Mouse (Mus musculus) kidney, postnatal 4 days (tissue): ENCODE measurements around the gene St6galnac3.
A peak's percentile ranks its signal among the peaks of the same experiment; 100 is the strongest.

ENCODE experiments used
- DNase-seq, 2 experiments: peaks; one replicate each; pipeline ENCODE4 v3.0.0; 2021; ENCODE audit warnings: mixed read lengths in 2 of 2

St6galnac3 gene

DNA sequence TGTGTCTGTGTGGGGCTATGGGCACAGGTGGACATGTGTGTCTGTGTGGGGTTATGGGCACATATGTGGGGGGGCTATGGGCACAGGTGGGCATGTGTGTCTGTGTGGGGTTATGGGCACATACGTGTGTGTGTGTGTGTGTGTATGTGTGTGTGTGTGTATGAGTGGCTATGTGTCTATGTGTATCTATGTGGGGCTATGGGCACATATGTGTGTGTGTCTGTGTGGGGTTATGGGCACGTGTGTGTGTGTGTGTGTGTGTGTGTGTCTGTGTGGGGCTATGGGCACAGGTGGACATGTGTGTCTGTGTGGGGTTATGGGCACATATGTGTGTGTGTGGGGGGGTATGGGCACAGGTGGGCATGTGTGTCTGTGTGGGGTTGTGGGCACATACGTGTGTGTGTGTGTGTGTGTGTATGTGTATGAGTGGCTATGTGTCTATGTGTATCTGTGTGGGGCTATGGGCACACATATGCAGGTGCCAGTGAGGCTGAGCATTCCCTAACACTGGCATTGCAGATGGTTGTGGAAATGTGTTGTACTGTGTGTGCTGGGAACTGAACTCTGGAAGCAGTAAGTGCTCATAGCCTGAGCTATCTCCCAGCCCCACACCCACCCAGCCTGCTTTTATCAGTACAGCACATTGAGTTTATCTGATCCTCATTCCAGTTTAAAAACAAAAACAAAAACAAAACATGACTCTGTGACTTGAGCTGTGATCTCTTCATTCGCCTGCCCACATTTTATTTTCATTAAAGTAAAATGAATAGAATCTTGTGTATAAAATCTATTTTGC is 8.6 kb upstream of the St6galnac3 start:
- no peak for DNase-seq

DNA sequence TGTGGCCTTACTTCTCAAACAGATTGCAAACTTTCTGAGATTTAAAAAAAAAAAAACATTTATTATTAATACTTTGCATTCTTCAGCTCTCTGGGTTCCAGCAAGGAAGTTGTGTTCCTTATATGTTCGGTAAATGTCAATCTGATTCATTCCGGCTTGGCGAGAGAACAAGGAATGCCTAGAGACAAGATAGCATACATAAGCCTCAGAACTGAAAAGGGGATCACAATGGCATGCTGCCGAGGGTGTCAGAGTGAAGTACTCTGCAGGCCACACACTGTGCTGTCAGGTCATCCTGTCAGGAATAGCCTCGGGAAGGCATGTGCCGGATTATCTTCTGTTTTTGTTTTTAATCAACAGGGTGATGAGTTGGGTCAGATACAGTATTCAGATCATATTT is 7.8 kb upstream of the St6galnac3 start:
- DNase-seq = peak in 1 of 2 experiments; percentile 43

DNA sequence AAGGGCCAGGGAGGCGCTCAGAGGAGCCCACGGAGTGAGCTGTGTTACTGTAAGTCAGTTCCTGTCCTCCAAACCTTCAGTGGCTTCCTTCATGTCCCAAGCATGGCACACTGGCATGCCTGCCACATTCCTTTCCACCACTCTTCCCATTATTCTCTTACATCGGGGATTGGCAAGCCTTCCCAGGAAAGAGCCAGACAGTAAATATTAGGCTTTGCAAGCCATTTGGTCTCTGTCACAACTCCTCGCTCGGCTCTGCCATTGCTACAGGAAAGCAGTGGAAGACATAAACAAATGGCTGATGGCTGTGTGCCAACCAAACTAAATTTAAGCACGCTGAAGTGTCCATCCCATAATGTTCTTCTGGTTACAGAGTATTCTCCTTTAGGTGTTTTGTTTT is 7.1 kb upstream of the St6galnac3 start:
- DNase-seq = peak; percentile 51 to 56

DNA sequence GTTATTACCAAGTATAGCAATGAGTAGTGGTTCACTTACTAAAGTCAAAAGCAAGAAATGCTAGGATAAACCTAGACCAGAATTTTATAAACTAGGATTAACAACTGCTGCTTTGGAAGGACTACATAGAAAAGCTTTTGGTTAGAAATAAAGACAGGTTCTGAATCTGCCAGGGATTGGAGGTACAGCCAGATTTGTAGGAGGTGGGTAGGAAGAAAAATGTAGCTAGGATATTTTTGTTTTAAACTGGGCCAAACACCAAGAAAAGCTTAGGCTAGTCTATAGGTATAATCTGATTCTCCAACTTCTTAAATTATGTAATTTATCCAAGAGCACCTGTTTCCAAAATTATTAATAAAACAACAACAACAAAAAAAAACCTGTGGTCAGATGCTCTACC is 3.6 kb upstream of the St6galnac3 start:
- DNase-seq = no peak

DNA sequence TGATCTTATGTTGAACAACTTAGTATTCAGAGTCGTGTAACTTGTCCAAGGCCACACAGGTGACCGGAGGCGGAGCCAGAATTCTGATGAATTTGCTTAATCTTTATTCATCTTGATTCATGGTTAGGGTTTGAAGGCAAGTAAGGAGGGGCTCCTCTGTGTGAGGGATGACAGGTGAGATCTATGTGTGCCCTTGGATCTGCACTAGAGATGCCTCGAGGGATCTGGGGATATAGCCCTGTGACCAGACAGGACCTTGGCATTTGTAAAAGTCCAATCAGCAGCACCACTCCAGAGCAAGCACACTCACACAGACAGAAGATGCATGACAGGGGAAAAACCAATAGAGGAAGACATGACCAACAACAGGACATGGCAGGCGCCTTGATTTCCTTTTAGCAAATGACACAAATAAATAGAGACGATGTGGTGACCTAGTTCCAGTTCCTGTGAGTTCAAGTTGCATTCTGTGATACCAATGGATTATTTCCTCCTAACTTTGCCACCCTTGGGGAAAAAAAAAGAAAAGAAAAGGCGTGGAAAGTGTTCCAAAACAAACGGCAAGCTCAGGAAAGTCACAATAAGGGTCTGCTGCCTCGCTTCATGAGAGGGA is 1.4 kb downstream of the St6galnac3 start:
- no peak for DNase-seq

DNA sequence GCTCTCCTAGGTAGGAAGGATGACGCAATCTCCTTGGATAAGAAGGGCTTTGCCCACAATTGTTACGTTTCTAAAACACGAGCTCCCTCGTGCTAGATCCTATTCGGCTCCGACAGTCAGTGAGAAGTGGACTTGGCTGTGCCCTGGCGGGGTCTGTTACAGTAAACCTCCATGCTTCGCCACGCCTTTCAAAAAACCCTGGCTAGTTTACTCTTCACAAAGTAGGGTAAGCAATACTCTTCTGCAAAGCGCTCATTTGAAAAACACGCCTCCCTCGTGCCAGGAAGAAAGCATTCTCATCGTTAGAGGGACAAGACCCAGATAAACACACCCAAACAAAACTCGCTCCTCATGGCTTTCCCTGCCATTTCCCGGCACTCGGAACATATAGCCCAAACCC is 3.4 kb downstream of the St6galnac3 start:
- no peak for DNase-seq

DNA sequence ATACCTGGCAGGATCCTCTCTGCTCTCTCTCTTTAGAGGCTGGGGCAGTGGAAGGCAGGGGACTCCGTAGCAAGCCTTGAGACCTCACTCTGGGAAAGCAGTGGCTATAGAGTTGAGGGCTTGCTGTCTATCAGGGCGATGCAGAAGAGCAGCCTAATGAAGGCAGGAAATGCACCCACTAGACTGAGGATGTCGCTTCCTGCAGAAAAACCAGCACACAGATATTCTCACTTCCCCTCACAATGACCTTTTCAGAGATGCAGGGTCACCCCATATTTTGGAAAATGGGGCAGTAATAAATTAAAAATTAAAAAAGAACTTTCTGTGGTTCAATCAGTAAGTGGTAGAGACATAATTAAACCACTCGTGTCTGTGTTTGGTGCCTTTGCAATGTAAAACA is 4.1 kb downstream of the St6galnac3 start:
- no peak for DNase-seq

DNA sequence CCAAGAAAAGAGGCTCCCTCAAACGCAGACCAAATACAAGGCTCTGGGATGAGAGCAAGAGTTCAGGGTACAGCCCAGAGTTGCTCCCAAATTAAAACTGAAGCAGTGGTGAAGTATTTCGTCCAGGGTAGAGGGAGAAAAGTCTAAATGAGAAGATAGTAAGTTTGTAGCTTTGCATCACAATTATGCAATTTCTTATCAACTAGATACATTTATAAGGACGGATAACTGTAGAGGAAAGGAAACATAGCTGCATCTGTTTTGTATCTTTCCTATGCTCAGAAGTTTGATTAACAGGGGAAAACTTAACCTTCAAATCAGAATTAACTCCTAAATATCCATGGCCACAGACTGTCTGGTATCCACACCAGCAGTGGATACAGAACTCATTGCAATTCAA is 4.7 kb downstream of the St6galnac3 start:
- DNase-seq = no peak

DNA sequence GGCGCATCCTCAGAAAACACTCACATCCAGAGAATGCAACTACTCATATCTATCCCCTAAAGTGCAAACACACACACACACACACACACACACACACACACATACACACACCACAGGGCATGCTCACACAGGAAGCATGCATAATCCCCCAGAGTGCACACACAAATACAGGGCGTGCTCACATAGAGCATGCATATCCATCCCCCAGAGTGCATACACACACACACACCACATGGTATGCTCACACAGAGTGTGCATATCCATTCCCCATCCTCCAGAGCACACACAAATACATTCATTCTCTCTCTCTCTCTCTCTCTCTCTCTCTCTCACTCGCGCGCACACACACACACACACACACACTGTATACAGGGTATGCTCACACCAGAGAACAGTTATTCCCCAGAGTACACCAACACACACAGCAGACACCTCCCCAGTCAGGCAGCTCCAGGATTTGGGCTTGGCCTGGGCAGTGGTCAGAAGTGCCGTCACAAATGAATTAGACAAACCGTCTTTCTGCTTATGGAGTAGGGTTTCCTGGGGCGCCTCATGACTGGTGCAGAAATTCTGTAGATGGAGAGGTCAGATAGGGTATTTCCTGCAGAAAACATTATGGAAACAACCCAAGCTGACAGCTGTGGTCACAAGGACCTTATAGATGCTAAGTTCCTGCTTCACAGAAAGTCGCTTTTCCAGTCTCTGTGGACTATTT is 5.6 kb downstream of the St6galnac3 start:
- DNase-seq = peak in 1 of 2 experiments; percentile 23

DNA sequence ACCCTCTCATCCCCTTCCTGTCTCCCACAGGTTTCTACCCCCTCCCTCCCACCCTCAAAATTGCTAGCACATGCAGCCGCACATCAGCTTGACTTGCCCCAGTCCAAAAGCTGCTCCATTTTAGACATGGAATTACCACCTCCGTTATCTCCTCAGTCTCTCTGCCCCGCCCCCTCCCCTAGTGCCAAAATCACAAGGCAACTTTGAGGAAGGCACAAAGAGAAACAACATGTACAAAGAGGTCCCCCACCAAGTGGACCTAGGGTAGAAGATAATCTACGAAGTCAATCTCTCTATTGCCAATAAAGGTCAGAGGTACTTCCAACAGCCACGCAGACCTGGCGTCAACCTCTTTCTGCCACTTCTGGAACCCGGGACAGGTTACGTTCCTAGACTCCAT is 6.2 kb downstream of the St6galnac3 start:
- DNase-seq = no peak

DNA sequence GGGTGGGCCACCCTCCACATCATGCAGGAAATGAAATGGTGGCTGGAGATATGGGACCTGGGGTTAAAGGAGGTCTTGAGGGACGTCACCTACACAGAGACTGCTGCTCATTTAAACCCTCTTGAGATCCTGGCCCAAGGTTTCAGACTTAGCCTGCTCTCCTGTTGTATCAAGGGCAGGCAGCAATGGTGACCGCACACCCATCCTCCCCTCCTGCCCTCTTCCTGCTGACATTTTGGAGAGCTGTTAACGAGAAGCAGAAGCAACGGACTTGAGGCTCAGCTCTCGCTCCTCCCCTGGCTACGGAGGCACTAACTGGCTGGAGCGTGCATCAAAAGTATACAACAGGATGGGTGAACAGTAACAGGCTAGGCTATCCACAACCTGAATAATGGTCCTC is 7.2 kb downstream of the St6galnac3 start:
- no peak for DNase-seq

DNA sequence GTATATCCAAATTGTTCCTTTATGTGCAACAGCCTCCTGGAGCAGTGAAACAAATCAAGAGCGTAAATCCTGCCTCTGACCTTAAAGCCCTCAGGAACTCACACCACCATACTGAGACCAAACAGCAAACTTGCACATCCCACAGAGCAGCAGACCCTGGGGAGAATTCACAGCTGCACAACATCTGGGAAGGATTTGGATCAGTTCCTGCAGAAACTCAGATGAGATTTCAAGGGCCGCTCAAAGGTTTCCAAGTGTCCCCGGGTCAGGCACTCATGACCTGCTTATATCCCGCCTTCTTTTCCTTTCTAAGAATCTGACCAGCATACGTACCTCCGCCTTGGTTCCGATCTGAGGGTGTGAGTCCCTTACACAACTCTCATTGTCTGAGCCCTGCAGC is 9.3 kb downstream of the St6galnac3 start:
- DNase-seq = peak; percentile 52 to 61

DNA sequence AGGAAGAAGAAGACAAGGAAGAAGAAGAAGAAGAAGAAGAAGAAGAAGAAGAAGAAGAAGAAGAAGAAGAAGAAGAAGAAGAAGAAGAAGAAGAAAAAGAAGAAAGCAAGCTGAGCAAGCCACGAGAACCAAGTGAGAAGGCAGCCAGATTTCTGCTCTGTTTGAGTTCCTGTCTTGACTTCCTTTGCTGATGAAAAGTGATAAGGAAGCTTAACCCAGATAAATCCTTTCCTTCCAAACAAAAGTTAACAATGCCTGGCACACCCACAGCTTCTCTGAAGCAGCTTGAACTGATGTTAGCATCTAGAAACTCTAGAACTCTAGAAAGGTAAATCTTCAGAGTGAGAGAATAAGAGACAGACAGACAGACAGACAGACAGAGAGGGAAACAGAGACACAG is 14.4 kb downstream of the St6galnac3 start:
- no peak for DNase-seq

DNA sequence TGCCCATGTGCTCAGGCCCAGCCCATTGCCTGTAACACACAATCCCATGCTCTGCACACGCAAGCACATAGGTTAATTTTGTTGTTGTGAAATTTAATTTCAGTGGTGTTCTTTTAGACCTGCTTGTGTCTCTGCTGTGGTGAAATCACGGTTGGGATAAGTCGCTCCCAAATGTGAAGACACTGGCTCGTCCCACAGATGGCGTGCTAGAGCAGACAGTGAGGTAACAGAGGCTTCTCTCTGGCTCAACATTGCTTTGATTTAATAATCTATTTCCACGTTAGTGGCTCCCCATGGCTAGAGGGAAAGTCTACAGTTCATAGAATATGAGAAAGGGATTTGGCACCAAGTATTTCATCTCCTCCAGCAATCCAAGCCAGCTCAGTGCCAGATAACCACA is 17.3 kb downstream of the St6galnac3 start:
- DNase-seq = no peak

DNA sequence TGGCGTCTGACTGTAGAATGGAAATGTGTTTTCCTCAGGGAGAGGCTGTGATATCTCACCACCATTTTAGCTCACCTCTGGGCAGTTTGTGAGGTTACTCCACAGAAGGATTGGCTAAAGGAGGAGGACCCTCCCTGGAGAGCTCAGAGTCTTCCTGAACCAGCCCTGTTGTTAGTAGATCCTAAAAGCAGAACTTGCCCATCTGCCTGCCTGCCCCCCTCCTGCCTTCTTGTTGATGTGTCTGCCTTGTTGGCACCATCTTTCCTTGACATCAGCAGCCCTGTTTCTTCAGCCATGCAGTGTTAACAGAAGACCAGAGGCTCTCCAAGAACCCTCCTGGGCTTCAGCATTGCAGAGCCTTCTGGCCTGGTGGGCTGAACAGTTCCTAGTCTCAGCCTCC is 18.1 kb downstream of the St6galnac3 start:
- no peak for DNase-seq

DNA sequence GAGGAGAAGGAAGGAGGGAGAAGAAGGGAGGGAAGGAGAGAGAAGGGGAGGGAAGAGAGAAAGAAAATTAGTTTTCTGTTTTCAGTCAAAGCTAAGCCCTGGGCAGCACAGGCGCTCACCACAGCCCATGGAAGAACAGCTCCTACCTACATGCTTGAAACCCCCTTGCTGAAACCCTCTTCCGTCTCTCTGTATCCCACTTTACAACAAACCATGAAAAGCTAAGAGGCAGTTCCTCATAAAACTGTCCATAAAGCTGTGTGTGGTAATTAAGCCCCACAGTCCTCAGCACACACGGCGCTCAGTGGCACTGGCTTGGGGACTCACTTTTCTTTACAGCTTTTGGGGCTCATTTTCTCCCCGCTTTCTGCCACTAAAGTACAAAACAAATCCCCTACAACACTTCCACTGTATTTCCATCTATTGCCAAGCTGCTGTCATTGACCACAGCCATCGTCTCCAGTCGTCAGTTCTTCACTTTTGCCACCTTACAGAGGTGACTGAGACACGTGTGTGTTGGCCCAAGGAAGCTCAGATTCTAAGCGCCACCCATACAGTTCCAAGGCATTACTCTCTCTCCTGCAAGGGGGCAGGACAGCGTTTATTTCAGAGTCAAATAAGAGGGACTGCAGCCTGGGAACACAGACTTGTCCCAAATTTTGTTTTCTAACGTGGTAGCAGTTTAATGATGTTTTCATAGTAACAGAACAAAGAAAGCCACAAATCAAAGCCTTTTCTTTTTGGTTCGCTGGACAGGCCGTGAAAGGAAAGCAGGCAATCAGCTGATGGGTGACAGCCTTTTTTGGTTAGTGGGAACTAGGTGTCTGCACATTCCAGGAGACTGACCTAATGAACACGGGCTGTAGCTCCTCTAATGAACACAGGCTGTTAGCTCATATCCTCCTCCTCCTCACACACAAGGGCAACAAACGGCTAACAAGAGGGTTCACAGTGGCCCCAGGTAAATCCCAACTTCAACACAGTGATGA is 22.9 kb downstream of the St6galnac3 start:
- DNase-seq = no peak

DNA sequence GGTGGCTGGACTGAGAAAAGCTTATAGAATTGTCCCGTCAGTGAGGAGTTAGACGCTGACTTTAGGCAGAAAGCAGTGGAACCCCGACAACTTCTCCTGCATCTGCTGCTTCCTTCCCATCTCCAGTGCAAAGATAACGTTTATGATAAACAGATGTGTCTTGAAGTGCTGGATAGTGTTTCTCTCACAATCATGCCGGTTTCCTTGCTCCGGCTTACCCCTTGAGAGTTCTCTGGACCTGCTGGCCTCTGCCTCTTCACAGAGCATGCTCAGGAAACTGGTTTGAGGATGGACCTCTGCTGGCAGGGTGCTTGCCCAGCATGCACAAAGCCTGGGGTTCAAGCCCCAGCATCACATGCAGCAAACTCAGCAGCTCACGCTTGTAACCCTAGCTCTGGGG is 23.8 kb downstream of the St6galnac3 start:
- DNase-seq = no peak

DNA sequence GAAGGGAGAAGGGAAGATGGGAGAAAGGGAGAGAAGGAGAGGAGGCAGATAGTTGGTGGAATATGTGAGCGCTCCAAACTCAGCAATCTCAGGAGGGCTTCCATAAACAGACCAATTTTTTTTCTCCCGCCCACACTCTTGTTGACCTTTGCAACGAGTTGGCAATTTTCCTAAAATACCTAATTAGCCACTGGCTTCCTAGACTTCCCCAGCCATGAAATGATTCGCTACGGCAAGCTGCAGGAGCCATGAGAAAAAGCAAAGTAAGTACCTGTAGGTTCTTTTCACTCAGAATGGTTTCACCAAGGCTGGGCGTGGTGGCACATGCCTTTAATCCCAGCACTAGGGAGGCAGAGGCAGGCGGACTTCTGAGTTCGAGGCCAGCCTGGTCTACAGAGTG is 25.9 kb downstream of the St6galnac3 start:
- DNase-seq = peak; percentile 61 to 67

DNA sequence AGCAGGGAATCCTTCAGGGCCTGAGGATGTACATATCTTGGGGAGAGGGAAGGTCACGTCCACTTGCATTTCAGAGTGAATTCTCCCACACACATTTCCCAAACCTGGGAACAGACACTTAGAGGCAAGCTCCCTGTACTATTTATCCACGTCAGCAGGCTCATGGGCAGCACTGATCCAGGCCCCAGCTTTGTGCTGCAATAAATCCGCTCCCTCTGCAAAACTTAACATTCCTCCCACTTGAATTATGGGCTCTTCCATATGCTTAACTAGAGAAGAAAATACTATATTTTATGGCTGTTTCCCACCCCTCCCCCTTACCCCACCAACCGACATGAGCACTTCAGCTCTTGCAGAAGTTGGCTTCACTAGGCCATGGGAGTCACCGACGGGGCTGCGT is 32.0 kb downstream of the St6galnac3 start:
- DNase-seq = peak; percentile 46 to 61

DNA sequence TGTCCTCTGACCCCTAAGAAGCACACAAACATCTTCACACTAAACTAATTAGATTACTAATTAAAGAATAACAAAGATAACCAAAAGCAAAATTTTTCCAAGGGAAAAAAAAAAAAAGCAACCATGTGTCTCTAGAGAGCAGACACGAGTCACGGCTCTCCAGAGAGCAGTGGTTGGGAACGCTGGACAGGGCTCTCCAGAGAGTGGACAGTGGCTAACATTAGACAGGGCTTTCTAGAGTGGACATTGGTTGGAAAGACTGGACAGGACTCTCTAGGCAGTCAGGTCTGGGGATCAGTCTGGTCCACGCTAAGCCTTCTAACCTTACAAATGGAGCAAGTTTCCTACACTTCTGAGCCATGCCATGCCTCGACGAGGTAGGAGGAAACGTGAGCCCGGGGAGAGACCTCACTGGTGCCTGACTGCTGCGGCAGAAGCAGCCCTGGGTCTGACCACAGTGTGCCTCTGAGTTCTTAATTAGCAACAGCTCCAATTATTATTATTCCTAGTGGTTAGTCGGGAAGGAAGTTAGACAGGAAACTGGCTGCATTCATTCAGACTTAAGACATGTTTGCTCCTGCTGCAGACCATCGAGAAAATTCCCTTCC is 32.7 kb downstream of the St6galnac3 start:
- DNase-seq = peak; percentile 38 to 67

DNA sequence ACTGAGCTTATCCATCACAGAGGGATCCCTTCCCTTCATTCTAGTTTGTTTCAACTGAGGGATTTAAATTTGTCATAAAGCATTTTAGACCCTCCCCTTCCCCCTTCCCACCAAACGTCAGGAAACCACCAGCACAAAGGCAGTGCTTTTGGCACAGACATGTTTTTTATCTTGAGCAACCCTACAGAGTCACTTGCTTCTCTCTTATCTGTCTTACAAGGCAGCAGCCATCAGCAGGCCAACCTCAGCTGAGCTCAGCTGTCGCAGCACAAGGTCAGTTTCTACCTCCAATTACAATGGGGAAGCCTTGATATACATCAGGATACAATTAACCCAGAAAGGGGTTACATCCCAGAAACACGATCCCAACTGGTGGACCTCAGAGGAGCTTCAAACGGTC is 33.4 kb downstream of the St6galnac3 start:
- DNase-seq = peak in 1 of 2 experiments; percentile 12

DNA sequence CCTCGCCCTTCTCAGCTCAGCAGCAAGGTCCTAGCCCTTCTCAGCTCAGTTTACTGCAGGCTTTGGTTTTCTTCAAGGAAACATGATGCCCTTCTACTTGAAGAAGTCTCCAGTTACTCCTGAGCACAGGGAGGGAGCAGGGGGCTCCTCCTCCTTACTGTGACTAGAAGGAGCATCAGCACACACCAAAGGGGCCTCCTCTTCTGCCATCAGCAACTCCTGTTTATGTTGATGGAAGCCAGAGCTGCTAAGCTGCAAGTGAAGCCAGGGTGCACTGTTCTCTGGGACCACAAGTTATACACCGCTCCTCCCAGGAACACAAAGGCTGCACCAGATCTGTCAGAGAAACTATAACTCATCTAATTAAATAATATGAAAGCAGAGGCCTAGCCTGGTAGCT is 34.4 kb downstream of the St6galnac3 start:
- DNase-seq = peak; percentile 31 to 51
